Mouse (Mus musculus): ENCODE data around the gene Akap7. TPM values are rescaled to one million over a fixed set of nuclear protein-coding genes. Genes with fewer than 3 reads are reported as not detected.

The Akap7 gene
- polyA plus RNA-seq, 1 experiment = 10.6 TPM

DNA sequence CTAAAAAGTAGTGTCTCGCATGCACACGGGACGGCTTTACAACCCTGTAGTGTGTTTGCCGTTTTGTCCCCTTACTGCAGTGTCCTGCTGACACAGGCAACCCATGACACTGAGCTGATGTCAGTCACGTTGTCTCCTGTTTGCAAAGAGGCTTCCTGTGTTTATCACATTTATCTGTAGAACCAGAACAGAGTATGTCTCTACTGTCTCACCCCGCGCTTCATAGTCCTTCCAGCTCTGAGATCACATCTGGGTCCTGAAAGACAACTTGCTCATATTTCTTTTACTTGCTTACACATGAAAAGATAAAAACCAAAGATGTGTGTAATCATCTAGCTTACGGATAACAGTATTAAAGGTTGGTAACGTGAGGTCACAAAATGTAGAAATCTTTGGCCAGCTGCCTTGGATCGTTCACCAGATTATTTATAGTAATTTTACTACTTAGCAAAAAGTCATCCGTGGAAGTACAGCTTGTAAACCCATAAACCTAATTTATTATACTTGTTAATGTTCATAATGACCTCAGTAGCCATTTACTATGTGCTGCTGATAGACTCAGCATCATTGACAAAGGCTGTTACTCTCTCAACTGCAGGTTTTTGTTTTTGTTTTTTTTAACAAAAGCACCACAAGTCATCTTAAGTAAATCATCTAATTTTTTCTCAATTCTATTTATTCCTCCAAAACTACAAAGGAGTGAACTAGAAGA lies 22.4 kb downstream of the Akap7 start:
- Histone ChIP-seq H3K4me3 (replicated peaks) (no peak overlapping the region), H3K36me3 (replicated peaks; ENCODE audit: low read length) (peaks cover 65% of the 10 kb centered on the region), H3K9me3 (no peaks in the 10 kb centered on the region), H3K4me1 (peaks cover 3% of the 10 kb centered on the region; the same call in 1 of the 2 replicates), H3K27me3 (replicated peaks) (no peaks in the 10 kb centered on the region)
- TF ChIP-seq GATA1 (IDR thresholded peaks at IDR 0.05; ENCODE audit: borderline replicate concordance, low read length) (no peak), FLI1 (IDR thresholded peaks at IDR 0.05; ENCODE audit: low read length) (no peak)

DNA sequence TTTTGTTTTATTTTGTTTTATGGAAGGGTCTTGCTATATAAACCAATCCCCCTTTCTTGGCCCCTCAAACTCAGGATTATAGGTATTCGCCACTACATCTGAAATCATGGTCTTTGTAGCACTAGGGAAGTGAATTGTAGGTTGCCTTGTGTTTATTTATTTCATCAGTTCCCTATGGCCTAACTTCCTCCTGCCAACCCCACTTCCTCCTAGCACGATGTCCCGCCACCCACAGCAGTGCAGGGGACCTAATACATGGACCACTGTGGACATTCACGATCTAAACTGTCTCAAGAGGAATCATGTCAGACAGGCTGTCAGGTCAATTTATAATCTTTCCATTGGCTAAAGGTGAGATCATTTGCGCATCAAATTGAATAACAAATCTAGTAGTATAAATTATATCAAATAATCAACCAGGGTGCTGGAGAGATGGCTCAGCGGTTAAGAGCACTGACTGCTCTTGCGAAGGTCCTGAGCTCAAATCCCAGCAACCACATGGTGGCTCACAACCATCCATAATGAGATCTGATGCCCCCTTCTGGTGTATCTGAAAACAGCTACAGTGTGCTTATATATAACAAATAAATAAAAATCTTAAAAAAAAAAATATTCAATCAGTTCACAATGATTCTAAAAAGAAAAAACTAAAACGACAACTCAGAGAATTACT lies 23.1 kb downstream of the Akap7 start:
- Histone ChIP-seq H3K4me1 (peaks cover 3% of the 10 kb centered on the region; the same call in 1 of the 2 replicates), H3K36me3 (replicated peaks; ENCODE audit: low read length) (peaks cover 65% of the 10 kb centered on the region), H3K4me3 (replicated peaks) (no peak overlapping the region), H3K9me3 (no peaks in the 10 kb centered on the region), H3K27me3 (replicated peaks) (no peaks in the 10 kb centered on the region)
- no peak for TF ChIP-seq GATA1 (IDR thresholded peaks at IDR 0.05; ENCODE audit: borderline replicate concordance, low read length)
- no peak for TF ChIP-seq FLI1 (IDR thresholded peaks at IDR 0.05; ENCODE audit: low read length)

DNA sequence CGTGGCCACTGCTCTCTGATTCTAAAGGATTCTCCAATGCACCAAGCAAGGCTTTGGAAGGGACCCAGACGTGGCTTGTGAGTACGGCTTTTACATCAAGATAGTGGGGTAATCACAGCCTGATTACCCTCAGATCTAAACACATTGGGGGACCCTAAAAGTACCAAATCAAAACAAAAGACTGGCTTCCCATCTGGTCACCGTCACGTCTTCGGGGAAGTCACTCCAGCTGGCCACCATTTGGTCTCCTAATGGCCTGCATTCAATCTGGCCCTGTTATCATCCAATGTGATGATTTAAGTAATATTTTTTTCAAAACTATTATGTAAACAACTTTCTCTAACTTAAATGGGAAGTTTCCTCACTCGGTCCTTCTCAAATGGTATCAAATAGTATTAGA lies 24.3 kb downstream of the Akap7 start:
- Histone ChIP-seq H3K4me1 (peaks cover 3% of the 10 kb centered on the region; the same call in 1 of the 2 replicates), H3K4me3 (replicated peaks) (no peak overlapping the region), H3K36me3 (replicated peaks; ENCODE audit: low read length) (peaks cover 56% of the 10 kb centered on the region), H3K27me3 (replicated peaks) (no peaks in the 10 kb centered on the region), H3K9me3 (no peaks in the 10 kb centered on the region)
- TF ChIP-seq GATA1 (IDR thresholded peaks at IDR 0.05; ENCODE audit: borderline replicate concordance, low read length) (no peak), FLI1 (IDR thresholded peaks at IDR 0.05; ENCODE audit: low read length) (no peak)

GRCm38 (mm10) chr10:25280141-25280540 lies 27.5 kb downstream of the Akap7 start:
- no peaks in the 10 kb centered on the region for H3K27me3 ChIP-seq (replicated peaks)
- TF ChIP-seq GATA1 (IDR thresholded peaks at IDR 0.05; ENCODE audit: borderline replicate concordance, low read length) = no peak
- no peak for TF ChIP-seq FLI1 (IDR thresholded peaks at IDR 0.05; ENCODE audit: low read length)
- H3K9me3 ChIP-seq = no peaks in the 10 kb centered on the region
- H3K4me1 ChIP-seq = peaks cover 3% of the 10 kb centered on the region; the same call in 1 of the 2 replicates
- no peak overlapping the region for H3K4me3 ChIP-seq (replicated peaks)
- peaks cover 42% of the 10 kb centered on the region for H3K36me3 ChIP-seq (replicated peaks; ENCODE audit: low read length)

GRCm38 (mm10) chr10:25279406-25279805 lies 28.3 kb downstream of the Akap7 start:
- no peaks in the 10 kb centered on the region for H3K27me3 ChIP-seq (replicated peaks)
- H3K36me3 ChIP-seq (replicated peaks; ENCODE audit: low read length) = peaks cover 38% of the 10 kb centered on the region
- TF ChIP-seq GATA1 (IDR thresholded peaks at IDR 0.05; ENCODE audit: borderline replicate concordance, low read length) (no peak), FLI1 (IDR thresholded peaks at IDR 0.05; ENCODE audit: low read length) (no peak)
- no peaks in the 10 kb centered on the region; the same call in 1 of the 2 replicates for H3K4me1 ChIP-seq
- no peaks in the 10 kb centered on the region for H3K9me3 ChIP-seq
- H3K4me3 ChIP-seq (replicated peaks) = no peak overlapping the region

GRCm38 (mm10) chr10:25275492-25275891 lies 32.2 kb downstream of the Akap7 start:
- peaks cover 9% of the 10 kb centered on the region for H3K36me3 ChIP-seq (replicated peaks; ENCODE audit: low read length)
- no peak overlapping the region for H3K4me3 ChIP-seq (replicated peaks)
- H3K4me1 ChIP-seq = no peaks in the 10 kb centered on the region
- no peaks in the 10 kb centered on the region for H3K9me3 ChIP-seq
- H3K27me3 ChIP-seq (replicated peaks) = no peaks in the 10 kb centered on the region
- TF ChIP-seq FLI1 (IDR thresholded peaks at IDR 0.05; ENCODE audit: low read length) = no peak
- no peak for TF ChIP-seq GATA1 (IDR thresholded peaks at IDR 0.05; ENCODE audit: borderline replicate concordance, low read length)

DNA sequence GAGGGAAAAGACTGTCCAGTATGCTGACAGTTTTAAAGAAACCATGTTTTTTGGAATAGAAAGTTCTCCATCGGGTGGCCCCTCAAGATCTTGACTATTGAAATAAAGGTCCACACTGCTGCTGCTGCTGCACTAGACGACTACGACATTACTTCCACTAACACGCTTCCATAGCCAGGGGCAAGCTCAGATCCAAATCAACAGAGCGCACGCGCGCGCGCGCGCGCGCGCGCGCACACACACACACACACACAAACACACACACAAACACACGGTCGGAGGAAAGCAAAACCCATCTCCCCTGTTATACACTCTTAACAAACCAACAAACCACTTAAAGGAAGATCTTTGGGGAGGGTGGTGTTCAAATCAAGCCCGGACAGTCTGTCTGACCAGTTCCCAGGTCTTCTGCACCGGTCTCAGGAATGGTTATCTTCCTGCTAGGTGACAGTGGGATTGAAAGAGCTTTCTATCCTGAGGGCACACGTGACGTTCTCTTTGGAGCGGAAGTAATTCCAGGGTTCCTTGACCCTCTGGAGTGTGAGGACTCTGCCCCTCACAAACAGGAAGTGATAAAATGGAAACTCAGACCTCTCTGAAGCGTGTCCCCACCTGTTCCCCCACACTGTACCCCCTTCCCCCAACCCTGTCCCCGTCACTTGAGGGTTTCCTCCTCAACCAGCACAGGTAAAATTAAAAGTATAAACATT lies 32.9 kb downstream of the Akap7 start:
- Histone ChIP-seq H3K4me1 (no peaks in the 10 kb centered on the region), H3K9me3 (0 out of 2 replicates have a peak, but pooled peaks cover 5% of the 10 kb centered on the region), H3K27me3 (replicated peaks) (no peaks in the 10 kb centered on the region), H3K4me3 (replicated peaks) (no peak overlapping the region), H3K36me3 (replicated peaks; ENCODE audit: low read length) (peaks cover 16% of the 10 kb centered on the region)
- no peak for TF ChIP-seq FLI1 (IDR thresholded peaks at IDR 0.05; ENCODE audit: low read length)
- TF ChIP-seq GATA1 (IDR thresholded peaks at IDR 0.05; ENCODE audit: borderline replicate concordance, low read length) = no peak

DNA sequence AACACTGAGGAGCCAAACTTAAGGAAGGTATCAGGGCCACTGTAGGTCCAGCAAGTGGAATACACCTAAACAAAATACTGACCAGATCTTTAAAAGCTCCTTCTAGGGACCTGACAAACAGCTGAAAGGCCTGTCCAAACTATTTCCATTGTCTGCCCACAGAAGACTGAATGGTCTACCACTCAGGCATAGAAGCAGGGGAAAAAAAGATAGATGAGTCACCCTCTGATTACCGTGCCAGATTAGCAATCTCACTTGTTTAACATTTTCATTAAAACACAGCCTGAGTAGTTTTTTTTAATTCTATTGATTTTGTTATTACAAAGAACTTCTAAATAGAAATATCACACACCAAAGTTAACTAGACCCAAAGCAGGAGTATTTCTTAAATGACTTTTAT lies 33.9 kb downstream of the Akap7 start:
- TF ChIP-seq FLI1 (IDR thresholded peaks at IDR 0.05; ENCODE audit: low read length) (no peak), GATA1 (IDR thresholded peaks at IDR 0.05; ENCODE audit: borderline replicate concordance, low read length) (no peak)
- Histone ChIP-seq H3K27me3 (replicated peaks) (no peaks in the 10 kb centered on the region), H3K9me3 (0 out of 2 replicates have a peak, but pooled peaks cover 5% of the 10 kb centered on the region), H3K36me3 (replicated peaks; ENCODE audit: low read length) (peaks cover 18% of the 10 kb centered on the region), H3K4me3 (replicated peaks) (no peak overlapping the region), H3K4me1 (peaks cover 3% of the 10 kb centered on the region)

DNA sequence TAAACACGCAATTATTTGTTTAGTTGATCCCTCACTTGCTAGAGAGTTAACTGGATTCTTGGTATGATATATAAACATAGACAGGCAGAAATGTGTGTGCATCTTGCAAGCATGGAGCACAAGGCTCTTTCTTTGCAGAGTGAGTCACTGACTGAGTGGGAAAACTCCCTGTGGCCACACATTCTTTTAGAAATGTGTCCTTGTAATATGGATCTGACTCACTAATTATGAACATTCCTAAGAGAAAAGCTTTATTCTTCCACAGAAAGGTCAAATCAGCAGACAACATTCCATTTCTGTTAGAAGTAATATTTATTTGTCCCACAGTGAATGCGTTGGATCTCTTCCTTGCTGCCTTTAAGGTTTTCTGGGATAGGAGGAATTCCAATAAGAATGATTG lies 35.9 kb downstream of the Akap7 start:
- H3K36me3 ChIP-seq (replicated peaks; ENCODE audit: low read length) = peaks cover 24% of the 10 kb centered on the region
- H3K4me1 ChIP-seq = peaks cover 5% of the 10 kb centered on the region
- TF ChIP-seq GATA1 (IDR thresholded peaks at IDR 0.05; ENCODE audit: borderline replicate concordance, low read length) = no peak
- TF ChIP-seq FLI1 (IDR thresholded peaks at IDR 0.05; ENCODE audit: low read length) = no peak
- no peak overlapping the region for H3K4me3 ChIP-seq (replicated peaks)
- H3K27me3 ChIP-seq (replicated peaks) = no peaks in the 10 kb centered on the region
- 0 out of 2 replicates have a peak, but pooled peaks cover 5% of the 10 kb centered on the region for H3K9me3 ChIP-seq
